Mouse (Mus musculus) right cerebral cortex, postnatal 36 days (tissue): ENCODE measurements around the gene Tm4sf19.

Experiments used
- DNase-seq, 2 experiments: peaks; one replicate each; pipeline ENCODE4 v3.0.0; 2022; ENCODE audit warnings: low spot score in 2 of 2, mixed read lengths in 1 of 2

Tm4sf19 gene

DNA sequence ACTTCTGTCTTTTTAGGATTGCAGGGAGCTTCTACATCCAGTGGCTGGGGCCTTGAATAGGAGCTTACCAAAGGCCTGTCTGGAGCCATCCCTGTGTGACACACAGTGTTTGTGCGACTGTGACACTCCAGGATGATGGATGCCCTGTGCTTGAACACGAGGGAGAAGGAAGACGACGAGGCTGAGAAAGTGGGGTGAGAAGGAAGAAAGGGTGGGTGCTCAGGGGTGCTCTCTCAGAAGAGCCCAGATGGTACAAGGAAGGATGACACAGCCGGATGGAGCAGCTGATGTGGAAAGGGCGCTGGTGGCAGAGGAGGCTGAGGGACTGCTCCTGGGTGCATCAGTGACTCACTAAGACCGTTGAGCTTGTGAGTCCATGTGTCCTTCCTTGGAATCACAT, at the start of gene Tm4sf19:
Tm4sf19 (plus strand) TSS at position 240 of the 400 bp plus-strand sequence.
- DNase-seq, result no peak

DNA sequence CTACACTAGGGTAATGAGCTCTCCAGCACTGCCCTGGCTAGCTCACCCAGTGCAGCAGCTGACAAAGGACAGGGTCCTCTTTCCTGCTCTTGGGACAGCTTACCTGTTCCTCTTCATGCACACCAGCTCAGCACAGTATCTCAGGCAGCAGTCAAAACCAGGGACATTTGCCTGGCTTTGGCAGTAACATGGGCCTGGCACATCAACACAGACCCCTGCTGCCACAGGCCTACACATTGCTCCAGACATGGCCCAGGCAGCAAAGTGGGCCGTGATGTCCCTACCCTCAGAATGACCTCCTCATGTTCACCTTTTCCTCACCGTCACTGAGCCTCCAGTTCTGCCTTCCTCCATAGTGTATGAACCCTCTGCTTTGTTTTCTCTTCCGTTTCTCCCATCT, 49.5 kb upstream of the Tm4sf19 start:
- DNase-seq, result no peak

DNA sequence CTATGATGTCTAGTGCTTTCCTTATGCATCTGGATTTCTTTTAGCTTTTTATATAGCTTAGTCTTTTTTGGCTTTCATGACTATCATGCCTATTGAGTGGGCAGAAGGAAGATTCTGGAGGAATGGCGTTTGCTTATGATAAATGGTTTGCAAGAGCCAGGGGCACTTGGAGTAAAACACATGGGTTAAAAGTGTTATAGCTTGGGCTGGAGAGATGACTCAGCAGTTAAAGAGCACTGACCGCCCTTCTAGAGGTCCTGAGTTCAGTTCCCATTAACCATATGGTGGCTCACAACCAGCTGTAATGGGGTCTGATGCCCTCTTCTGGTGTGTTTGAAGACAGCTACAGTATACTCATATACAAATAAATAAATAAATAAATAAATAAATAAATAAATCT, 36.8 kb upstream of the Tm4sf19 start:
- DNase-seq, result no peak

DNA sequence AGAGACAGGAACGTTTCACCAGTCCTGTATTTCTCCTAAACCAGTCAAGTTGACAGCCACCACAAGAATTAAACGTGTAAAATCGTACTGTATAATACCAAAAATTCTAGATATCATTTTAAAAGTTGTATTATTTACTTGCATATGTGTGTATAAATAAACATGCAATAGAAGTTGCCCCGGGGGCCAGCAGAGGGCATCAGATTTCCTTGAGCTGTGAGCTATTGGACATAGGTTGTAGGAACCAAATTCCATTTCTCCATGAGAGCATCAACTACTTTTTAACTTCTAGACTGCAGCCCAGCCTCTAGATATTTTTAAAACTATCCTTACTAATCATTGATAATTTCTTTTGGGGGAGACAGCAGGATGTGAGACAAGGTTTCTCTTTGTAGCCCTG, 29.0 kb upstream of the Tm4sf19 start:
- DNase-seq, result peak in 1 of 2 experiments; percentile 7

DNA sequence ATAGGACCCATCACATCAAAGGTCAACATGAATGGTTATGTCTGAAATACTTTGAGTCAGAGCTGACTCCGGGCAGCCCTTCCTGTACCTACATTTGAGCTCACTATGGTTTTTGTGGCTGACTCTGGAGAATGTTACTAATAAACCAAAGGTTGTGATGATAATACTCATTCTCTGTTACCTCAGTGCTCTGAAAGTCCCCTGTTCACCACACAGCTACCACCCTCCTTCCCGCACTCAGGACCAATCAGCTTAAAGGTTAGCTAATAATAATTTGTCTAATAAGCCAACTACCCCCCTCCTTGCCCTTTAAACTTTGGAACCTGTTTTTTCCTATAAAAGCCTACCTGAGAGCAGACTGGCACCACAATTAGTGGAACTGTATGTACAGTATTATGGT, 20.7 kb upstream of the Tm4sf19 start:
- no peak for DNase-seq

DNA sequence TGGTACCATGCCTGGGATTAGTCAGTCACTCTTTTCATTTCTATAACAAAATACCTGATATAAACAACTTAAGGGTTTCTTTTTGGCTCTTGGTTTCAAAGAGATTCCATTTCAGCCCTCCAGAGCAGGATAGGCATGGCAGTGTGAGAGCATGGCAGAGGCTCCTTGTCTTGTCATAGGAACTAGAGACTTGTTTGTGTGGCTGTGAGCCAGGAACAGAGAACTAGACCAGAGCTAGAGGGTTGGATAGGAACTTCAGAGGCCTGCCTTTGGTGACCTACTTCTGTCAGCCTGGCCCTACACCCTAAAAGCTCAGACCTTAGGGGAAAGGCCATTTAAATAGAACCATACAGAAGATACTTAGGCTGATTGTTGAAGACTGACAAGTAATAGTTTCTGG, 17.4 kb upstream of the Tm4sf19 start:
- no peak for DNase-seq

DNA sequence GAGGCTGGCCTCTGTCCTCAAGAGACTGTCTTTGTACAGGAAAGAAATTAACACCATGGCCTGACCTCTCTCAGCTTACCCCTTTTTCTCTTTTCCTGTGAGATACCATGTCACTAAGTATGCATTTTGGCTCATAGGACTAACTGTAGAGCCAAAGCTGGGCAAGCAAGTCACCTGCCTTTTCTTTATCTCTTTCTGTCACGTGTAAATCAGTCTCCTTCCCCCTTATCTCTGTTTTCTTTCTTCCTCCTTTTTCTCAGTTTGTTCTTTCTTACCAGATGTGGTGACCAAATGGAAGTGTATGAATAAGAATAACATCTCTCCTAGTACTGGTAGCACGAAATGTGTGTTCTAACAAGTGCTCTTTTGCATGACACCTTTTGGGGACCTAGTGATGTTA, 15.4 kb upstream of the Tm4sf19 start:
- DNase-seq, result no peak

DNA sequence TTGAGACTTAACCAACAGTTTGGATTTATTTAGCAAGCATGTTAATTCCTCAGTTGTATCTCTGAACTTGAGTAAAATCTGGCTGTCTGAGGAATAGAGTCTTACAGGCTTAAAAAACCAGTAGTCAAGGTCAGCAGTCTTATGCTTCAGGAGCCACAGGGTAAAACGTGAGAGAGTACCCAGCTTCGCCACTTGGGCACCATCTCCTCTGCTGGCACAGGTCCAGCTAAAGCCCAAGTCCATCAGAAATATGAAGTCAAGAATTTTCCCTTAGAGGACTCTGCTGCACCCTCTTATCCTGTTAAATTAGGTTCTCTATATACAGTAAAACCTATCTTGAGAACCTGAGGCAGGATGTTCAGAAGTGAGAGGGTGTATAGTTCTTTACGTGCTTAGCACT, 13.5 kb upstream of the Tm4sf19 start:
- DNase-seq, result no peak

DNA sequence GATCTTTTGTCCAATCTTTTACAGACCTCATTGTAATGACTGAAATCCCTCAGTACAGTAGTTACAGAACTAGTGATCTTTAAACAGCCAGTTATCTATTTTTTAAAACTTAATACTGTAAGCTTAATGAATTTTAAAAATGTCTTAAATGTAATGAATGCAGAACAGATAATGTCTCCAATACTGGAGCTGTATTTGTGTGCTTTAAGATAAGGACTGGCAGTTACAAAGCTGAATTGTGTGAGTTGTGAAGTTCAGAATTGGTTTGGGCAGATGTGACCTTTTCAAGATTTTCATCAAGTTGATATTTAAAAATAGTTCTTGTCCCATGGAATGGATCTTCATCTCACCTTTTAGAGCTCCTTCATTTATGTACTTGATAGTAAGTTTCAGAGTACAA, 11.3 kb upstream of the Tm4sf19 start:
- DNase-seq, result no peak

DNA sequence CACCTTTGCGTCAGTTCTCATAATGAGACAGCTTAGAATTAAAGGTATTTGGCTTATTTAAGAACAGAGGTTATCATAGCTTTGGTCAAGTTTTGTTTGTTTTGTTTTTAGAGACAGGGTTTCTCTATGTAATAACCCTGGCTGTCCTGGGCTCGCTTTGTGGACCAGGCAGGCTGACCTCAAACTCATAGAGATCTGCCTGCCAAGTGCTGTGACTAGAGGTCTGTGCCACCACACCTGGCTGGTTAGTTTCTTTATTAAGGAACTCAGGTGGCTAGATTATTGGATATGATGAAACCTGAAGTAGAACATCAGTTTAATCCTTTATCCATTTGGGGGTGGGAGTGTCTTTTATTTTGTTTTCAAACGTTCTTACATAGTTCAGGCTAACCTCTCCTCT, 10.5 kb upstream of the Tm4sf19 start:
- no peak for DNase-seq

DNA sequence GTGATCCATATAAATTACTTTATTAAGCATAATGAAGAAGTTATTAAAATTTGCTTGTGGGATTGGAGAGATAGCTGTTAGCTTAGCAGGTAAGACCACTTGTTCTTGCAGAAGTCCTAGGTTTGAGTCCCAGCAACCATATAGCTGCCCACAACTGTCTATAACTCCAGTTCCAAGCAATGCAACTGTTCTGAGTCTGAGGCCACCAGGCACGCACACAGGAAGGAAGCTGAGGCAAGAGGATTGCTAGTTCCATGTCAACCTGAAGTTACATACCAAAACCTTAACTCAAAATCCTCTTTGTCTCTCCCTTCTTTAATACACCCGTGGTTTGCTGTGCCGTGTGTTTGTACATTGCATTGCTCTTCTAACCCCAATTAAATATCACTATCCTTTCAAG, 9.4 kb upstream of the Tm4sf19 start:
- no peak for DNase-seq

DNA sequence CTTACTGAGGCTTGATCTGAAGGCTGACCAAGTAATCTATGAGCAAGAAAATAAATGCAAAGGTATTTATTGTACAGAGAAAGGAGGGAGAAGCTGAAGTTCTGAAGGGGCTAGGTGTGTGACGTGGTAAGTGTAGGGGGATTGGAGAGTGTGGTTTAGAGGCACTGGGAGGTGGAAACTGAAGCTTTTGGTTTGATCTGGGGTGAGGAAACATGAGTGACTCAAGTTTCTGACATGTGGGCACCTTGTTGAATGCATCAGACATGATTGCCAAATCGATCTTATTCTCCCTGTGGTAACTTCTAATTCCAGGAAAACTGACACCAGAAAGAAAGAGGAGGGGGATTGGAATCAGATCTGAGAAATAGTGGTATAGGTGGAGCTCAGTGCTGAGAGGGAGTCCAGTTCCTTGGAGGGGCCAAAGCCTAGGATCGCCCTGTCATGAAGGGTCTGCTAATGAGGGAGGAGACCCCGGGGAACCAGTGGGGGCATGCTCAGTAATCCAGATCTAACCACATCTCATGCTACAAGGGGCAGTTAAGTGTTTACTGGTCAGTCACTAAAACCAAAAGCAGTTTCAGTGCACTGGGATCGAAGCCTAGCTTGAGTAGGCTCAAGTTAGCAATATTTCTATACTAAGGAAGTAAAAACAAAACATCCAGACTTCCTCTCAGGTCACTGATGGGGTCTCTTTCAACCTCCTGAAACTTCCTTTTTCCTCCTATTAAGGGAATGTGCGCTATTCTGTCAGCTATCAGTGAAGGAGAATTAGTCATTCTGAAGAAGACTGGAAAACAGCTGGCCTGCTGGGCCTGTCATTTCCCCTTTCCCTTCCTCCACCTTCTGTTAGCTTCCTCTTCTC, 4.4 kb upstream of the Tm4sf19 start:
- no peak for DNase-seq

DNA sequence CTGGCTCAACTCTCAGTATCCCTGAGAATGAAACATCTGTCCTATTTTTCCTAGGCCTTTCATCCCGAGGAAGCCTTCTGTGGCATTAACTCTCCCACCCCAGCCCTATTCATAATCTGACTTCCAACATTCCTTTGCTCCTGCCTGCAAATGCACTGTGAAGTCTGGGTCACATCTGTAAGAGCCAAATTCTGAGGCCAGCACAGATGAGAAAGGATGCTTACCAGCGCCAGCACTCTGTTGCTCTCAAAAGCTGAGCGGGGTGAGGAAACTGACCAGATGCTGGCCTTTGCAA, 3.8 kb upstream of the Tm4sf19 start:
- no peak for DNase-seq

DNA sequence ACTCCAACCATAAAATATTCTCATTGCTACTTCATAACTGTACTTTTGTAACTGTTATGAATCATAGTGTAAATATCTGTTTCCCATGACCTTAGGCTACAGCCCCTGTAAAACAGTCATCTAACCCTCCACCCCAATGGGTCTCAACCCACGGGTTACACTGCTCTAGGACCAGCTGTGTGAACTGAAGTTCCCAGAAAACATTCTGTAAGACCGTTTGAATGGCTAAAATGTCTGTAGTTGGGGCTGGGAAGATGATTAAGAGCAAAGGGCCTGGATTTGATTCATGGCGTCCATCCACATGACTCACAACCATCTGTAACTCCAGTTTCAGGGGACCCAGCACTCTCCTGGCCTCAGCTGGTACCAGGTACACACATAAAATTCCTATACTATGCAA, 2.1 kb upstream of the Tm4sf19 start:
- no peak for DNase-seq

DNA sequence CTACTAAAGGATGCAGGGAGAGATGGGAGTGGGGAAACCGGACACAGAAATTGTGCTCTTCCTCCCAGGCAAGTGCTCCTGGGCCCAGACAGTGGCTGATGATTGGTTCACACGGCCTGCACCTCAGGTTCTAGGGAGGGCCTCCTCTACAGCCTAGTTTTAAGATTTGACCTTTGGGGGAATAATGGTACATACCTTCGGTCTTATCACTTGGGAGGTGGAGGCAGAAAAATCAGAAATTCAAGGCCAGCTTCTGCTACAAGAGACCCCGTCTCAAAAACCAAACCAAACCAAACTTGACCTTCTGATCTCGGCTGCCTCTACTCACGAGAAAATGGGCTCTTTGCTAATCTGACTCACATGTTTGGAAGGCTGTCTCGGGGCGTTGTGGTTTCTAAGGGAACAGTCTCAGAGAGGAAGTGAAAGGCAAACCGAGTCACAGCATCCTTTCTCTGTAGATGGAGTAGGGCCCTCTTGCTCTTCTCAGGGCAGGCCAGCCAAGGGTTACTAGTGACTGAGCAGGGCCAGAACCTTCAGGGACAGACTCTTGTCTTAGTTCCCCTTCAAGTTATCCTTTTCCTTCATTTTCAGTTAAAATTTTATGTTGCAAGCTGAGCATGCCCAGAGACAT, 1.1 kb downstream of the Tm4sf19 start:
- no peak for DNase-seq

DNA sequence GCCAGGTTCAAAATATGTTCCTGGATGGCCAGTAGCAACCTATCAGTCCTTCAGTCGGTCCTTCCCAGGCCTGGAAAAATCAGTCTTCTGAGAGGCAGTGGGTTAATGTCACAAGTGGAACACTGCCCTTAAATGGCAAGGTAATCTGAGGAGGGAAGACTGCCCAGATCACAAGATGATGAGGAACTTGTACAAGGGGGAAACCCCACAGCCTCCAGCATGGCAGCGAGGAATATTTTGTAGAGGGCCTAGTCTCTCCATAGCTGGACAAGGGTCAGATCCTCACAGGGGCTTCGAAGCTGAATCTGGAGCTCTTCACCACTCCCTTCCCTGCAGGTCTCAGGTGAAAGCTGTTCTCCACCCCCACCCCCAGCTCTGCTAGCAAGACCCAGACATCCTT, 2.5 kb downstream of the Tm4sf19 start:
- no peak for DNase-seq

DNA sequence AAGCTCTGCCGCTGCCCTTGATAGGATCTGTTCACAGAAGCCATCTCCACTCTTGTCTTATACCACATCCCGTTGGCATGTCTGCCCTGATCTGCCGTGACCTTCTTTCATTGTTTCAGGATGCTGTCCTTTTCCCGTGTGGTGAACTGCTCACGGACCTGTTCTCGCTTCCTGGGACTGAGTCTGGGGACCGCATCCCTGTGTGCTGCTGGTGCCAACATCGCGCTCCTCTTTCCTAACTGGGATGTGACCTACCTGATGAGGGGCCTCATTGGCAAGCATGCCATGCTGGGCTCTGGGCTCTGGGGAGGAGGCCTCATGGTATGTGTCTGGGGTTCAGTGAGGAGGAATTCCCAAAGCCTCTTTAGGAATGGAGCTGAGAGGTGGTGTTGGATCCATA, 5.4 kb downstream of the Tm4sf19 start:
- DNase-seq, result no peak

DNA sequence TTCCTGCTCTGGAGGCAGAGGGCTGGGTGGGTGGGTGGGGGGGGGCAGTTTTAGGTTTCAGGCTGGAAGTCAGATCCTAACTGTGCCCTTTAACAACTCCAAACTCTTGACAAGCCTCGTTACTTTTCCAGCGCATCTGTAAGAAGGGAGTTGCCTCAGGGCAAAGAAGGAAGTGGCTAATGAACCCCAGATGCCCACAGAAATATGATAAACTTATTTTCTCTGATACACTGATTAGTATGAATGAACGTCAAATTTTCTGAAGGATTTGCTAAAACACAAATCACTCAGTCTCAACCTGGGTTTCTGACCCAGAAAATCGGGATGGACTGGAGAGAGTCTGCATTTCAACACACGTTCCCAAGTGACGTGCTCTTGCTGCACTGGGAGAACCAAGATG, 6.4 kb downstream of the Tm4sf19 start:
- no peak for DNase-seq

DNA sequence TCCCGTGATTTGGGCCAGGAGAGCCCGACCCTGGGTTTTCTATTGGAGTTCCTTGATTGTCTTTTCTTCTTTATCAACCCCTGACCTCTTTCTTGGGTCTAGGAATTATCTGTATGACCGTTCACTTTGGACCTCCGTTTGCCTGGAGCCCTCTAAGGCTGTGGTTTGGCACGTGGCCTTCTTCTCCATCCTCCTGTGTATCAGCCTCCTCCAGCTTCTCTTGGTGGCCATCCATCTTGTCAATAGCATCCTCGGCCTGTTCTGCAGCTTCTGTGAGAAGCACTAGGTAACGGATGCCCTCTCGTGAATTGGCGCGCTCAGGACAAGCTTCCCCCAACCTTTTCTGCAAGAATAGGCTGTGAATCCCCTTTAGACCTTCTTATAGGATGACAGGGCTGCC, 7.4 kb downstream of the Tm4sf19 start:
- no peak for DNase-seq

DNA sequence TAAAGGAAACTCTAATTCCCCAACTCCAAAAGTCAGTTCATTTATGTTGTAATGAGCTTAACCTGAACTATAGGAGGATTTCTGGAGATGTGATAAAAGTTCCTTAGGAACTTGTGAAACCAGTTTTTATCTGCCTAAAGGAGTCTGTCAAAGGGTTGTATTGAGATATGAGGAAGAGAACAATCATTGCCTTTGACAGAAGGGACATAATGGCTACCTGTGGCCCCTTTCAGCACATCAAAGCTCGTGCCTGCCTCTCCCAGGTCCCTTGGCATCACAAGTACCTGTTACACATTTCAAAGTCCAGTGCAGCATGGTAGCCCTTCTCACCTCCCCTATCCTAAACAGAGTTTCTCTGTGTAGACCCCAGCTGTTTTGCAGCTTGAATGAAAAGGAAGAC, 17.2 kb downstream of the Tm4sf19 start:
- DNase-seq, result no peak

DNA sequence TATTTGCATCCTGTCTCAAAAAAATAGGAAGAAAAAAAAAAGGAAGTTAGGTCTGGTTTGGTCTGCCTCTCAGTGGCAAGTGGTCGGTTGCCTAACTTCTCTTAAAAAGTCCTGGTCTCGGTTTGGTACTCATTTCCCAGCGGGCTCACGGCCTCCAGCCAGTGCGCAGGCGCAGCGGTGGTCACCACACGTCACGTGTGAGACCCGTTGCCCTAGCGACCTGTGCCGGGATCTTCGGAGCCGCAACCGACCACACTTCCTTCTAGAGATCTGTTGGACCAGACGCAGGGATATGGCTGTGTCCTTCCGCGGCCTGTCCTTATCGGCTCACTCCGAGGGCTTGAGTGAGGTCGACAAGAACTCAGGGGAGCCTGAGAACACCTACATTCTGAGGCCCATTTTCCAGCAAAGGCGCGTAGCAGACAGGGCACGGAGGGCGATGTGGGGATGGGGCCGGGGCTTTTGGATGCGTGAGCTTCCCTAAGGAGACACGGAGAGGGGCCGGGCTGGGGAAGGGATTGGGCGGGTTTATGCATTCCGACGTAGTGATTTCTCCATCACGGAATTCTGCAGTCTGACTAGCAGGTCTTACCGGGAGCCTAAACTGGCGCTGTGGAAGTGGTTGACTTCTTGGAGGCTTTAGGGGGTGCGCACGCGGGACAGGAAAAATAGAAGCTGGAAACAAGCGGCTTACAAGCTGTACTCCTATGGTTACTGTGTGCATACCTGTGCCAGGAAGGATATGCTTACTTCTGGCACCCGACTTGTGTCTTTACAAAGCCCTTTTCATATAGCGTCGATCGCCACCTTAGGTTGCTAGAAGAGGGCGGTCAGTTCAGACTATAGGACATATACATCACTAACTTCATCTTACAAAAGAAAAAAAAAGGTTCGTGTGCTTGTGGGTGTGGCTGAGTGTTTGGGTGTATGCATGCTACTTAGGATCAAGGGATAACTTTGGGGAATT, 19.5 kb downstream of the Tm4sf19 start, which contains the start of gene Tctex1d2:
Tctex1d2 (plus strand) TSS at position 186 of the 967 bp plus-strand sequence.
- DNase-seq, result peak; percentile 89 to 91

DNA sequence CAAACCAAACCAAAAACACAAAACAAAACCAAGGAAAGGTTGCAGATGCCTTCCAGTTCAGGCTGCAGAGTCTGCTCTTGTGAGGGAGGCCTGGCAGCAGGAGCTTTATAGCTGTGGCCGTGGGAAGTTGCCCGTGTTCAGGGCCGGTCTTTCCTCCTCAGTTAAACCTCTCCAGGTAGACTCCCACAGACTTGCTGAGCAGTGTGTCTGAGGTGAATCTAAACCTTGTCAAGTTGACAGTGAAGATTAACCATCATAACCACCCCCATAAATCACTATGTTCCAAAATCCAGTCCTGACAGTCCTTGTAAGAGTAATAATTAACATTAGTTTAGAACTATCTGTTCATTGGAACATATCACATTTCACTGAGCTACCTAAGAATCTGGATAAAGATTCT, 27.2 kb downstream of the Tm4sf19 start:
- DNase-seq, result no peak
